Mouse (Mus musculus) MEL (cell line): ENCODE measurements around the gene Megf8.

Source experiments
- CHD1 ChIP-seq: IDR thresholded peaks from 2 replicates; pipeline ENCODE4 v1.6.1; 2012; ENCODE audit warnings: low read depth, mild to moderate bottlenecking, inconsistent platforms, low read length, improper control_type of control experiment
- CTCF ChIP-seq, 3 experiments: IDR thresholded peaks in 2 of 3; conservative IDR thresholded peaks in 1 of 3; 2 replicates each; pipeline ENCODE4 v1.5.1; 2011 to 2012; ENCODE audit warnings: low read length in 3 of 3, low read depth in 2 of 3, mild to moderate bottlenecking in 2 of 3, improper control_type of control experiment in 1 of 3, inconsistent platforms in 1 of 3, mixed read lengths in 1 of 3, moderate library complexity in 1 of 3; ENCODE audit not compliant: control insufficient read depth in 1 of 3, insufficient read depth in 1 of 3, poor library complexity in 1 of 3, severe bottlenecking in 1 of 3
- EP300 ChIP-seq, 2 experiments: IDR thresholded peaks; 2 replicates each; pipeline ENCODE4 v1.6.1; 2011; ENCODE audit warnings: improper control_type of control experiment in 2 of 2, low read length in 2 of 2, low read depth in 1 of 2, mild to moderate bottlenecking in 1 of 2
- ETS1 ChIP-seq: IDR thresholded peaks from 2 replicates; pipeline ENCODE4 v1.6.1; 2012; ENCODE audit warnings: low read depth, mild to moderate bottlenecking, inconsistent platforms, low read length, improper control_type of control experiment, moderate library complexity
- GATA1 ChIP-seq: IDR thresholded peaks from 2 replicates; pipeline ENCODE4 v1.6.1; 2011; ENCODE audit warnings: low read depth, low read length, improper control_type of control experiment
- KAT2A ChIP-seq: conservative IDR thresholded peaks from 2 replicates; pipeline ENCODE4 v1.6.1; 2012; ENCODE audit warnings: low read depth, low read length, improper control_type of control experiment, inconsistent platforms
- POLR2A ChIP-seq, 2 experiments: IDR thresholded peaks; 2 replicates each; pipeline ENCODE4 v1.6.1; 2011 to 2012; ENCODE audit warnings: low read length in 2 of 2, mild to moderate bottlenecking in 2 of 2, control low read depth in 1 of 2, improper control_type of control experiment in 1 of 2, low read depth in 1 of 2, moderate library complexity in 1 of 2; ENCODE audit not compliant: control insufficient read depth in 1 of 2, insufficient read depth in 1 of 2, poor library complexity in 1 of 2
- SMC3 ChIP-seq: IDR thresholded peaks from 2 replicates; pipeline ENCODE4 v1.6.1; 2011; ENCODE audit warnings: low read depth, low read length, improper control_type of control experiment
- USF1 ChIP-seq: IDR thresholded peaks from 2 replicates; pipeline ENCODE4 v1.6.1; 2014; ENCODE audit warnings: low read depth, mild to moderate bottlenecking, inconsistent platforms, low read length, improper control_type of control experiment, moderate library complexity

DNA sequence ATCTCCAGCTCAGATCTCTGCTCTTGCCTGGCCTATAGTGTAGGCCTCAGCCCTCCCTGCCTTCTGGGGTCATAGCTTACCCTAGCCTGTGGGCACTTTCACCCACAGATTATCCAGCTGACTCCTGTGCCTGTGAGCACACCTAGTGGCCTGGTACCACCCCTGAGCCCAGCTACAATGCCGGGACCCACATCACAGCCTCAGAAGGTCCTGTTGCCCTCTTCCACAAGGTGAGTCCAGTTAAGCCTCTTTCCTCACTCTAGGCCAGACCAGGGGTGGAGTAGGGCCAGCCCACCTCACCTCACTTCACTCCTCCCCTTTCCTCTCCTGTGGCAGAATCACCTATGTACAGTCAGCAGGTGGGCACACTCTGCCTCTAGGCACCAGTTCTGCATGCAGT, 26.5 kb upstream of the Megf8 start:
- TF ChIP-seq CTCF (IDR thresholded peaks at IDR 0.05 in 2 of 3, conservative IDR thresholded peaks at IDR 0.05 in 1 of 3; ENCODE audit: control insufficient read depth in 1 of 3, insufficient read depth in 1 of 3, low read depth in 2 of 3, low read length in 3 of 3, poor library complexity in 1 of 3, severe bottlenecking in 1 of 3) (no peak), GATA1 (peak; percentile 66; the same call in 1 of the 2 replicates), KAT2A (no peak), SMC3 (no peak), USF1 (no peak), ETS1 (no peak), POLR2A (IDR thresholded peaks at IDR 0.05; ENCODE audit: control insufficient read depth in 1 of 2, insufficient read depth in 1 of 2, low read depth in 1 of 2, low read length in 2 of 2, poor library complexity in 1 of 2) (no peak), CHD1 (no peak), EP300 (IDR thresholded peaks at IDR 0.05; ENCODE audit: low read depth in 1 of 2, low read length in 2 of 2) (no peak)
